Mouse (Mus musculus): ENCODE measurements around the gene Usp21. TPM values are rescaled to one million over a fixed set of nuclear protein-coding genes. Genes with fewer than 3 reads are reported as not detected.
"Not testable (repeated sequence)": the region's sequence is repeated elsewhere in the genome, so short reads cannot be mapped to it uniquely, and the experiment has no call there.

Usp21 gene
- total RNA-seq, 2 experiments from 2014 or later = 24.5 to 36.0 TPM

DNA sequence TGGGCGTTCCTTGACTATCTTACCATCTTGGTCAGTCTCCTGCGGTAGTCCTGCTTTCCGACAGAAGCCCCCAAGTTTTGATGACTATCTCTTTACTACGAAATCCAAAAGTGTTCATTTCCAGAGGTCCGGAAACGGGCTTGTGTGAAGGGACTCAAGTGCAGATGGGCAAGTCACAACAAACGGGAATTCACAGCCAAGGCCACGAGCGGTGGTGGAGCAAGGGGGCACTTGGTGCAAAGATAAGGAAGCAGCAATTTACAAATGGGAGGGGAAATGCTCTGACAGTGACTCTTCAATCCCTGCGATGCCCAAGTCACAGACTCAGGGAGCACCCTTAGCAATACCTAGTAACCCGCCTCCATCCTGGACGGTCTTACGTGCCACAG, 40.3 kb downstream of the Usp21 start:
- ATAC-seq (replicated peaks; ENCODE audit: poor library complexity) = peak; percentile 21

DNA sequence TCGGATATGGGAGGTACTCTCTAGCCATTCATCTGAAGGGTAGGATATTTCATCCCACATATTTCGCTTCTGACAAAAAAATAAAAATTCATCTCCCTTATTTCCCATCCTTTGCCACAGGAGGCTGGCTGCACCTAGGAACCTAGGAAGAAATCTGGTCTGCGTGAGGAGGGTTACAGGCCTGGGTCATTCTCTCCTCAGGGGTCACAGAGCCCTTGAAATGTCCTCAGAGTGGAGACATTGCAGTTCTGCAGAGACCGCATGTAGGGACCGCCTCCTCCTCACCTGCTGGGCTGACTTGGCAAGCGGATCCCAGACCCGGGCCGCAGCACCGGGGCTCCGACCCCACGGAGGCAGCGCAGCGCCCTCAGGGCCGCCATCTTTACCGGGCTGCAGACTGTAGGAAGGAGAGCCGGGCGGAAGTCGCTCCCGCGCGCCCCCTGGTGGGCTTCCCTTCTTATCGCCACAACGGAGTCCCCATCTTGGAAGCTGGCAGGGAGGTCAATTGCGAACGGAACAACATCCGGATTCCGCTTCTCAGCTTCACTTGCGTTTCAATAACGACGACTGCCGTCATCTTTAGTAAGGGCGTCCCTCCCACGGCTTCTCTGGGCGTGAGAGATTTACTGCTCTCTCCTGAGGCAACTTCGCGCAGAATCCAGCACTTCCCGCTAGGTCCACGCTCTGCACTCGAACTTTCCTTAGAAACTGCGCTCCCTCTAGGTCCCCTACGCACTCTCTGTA, 40.9 kb downstream of the Usp21 start:
- ATAC-seq (replicated peaks; ENCODE audit: poor library complexity) = peak; percentile 94

DNA sequence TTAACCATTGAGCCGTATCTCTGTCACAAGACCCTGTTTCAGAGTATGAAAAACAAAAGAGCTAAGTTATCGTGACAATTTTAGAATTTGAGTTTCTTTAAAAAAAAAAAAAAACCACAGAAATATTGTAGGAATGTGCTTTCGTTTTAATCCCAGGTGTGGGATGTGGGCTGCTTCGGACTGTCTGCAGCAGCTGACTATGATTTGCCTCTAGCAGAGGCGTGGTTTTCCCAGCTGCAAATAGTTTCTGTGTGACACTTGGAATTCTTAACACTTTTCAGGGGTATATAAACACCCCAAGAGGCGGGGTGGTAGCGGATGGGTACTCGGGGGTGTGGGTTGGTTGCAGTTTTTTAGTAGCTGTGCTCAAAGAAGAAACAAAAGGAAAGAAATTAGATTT, 42.4 kb downstream of the Usp21 start:
- no peak for ATAC-seq (replicated peaks; ENCODE audit: poor library complexity)

DNA sequence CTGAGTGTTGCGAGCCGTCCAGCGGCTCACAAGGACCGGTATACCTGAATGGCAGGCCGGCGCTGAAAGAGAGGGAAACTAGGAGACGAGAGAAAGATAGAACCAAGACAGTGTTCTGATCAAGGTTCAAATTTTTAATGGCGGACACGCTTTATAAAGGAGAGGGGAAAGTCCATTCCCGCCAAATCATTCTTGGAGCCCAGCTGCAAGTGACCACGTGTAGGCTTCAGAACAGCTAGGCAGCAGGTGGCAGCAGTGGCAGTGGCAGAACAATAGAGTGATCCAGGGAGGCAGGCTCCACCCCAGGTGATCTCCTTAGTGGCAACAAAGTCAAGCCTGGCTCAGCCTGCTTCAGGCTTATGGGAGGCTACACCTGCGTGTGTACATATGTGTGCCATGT, 45.8 kb downstream of the Usp21 start:
- not testable (repeated sequence) for ATAC-seq (replicated peaks; ENCODE audit: poor library complexity)

DNA sequence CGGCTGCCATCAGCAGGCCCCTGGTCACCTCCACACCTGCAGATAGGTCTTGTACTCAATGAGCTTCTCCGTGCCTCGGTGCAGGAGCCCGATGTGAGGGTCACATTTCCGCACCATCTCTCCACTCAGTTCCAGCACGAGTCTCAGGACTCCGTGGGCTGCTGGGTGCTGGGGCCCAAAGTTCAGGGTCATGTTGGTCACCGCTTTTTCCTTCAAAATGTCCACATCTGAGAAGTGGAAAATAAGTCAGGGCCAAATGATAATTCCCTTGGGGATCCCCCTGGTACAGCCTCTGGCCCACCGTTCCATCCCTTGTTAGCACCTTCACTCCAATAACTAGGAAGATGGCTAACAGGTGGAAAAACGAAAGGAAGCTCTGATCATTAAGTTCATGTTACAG, 46.9 kb downstream of the Usp21 start:
- ATAC-seq (replicated peaks; ENCODE audit: poor library complexity) = no peak

DNA sequence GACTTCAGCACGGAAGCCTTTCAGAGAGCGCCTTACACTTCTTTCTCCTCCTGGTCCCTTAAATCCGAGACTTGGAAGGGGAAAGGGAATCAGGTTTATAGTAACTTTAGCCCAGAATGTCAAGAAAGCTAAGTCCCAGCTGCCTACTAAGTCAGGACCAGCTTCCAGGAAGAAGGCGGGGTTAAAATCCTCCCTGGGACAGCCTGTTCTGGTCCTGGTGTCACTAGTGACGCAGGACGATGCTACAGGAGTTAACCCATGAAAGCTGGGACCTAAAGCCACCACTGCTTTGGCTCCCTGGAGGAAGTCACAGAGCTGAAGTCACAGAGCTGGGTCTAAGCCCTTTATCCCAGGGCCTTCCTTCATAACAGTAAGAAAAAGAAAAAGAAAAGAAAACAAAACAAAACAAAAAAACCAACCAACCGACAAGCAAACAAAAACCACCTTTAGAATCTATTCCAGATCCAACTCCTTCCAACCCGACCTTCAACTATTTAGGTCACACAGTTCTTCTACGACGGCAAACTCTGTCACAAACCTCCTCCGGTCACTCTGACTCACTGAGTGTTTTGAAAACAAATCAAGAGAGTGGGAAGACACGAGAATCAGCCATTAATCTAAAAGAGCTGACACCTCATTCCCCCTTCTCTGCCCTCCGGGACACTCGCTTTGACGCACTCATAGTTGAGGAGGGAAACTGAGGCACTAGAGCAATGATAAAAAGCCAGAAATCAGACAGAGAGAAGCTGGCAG, 47.6 kb downstream of the Usp21 start:
- ATAC-seq (replicated peaks; ENCODE audit: poor library complexity) = no peak

DNA sequence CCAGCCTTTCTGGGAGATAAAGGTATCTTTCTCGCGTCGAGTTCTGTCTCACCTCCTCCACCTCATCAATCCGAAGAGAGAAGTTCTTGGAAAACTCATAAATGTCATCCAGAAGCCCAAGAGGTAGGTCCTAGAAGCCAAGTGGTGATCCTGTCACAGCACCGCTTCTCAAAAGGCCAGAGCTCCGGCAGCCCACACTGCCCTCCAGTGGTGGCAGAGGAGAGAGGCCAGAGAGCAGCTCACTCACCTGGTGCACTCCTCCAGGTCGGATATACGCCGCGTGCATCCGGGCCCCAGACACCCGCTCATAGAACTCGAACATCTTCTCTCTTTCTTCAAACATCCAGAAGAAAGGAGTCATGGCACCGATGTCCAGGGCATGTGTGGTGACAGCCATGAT, 49.3 kb downstream of the Usp21 start:
- ATAC-seq (replicated peaks; ENCODE audit: poor library complexity) = peak; percentile 82

DNA sequence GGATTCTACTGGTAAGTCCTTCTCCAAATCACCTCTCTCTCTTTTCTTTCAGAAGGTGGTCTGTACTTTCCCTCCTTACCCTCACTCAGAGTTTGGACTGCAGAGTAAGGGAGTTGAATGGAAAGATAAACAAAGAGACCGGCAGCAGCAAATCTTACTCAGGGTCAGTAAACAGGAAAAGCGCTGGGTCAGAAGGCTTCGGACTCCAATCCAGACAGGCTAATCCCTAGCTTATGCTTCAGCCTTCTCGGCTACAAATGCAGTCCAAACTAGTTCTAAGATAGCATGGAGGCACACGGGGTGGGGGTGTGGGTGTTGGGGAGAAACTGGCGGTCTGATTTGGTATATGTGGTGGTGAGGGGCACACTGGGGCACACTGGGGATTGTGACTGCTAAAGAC, 50.4 kb downstream of the Usp21 start:
- no peak for ATAC-seq (replicated peaks; ENCODE audit: poor library complexity)

DNA sequence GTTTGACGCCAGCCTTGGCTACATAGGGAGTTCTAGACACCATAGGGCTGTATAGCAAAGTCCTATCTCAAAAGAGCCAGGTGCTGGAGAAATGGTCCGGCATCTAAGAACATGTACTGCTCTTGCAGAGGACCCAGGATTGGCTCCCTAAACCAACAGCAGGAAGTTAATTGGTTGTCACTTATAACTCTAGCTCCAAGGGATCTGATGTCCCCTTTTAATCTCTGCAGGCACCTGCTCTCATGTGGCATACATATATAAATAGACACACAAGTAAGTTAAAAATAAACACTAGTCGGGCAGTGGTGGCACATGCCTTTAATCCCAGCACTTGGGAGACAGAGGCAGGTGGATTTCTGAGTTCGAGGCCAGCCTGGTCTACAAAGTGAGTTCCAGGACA, 52.0 kb downstream of the Usp21 start:
- ATAC-seq (replicated peaks; ENCODE audit: poor library complexity) = no peak

DNA sequence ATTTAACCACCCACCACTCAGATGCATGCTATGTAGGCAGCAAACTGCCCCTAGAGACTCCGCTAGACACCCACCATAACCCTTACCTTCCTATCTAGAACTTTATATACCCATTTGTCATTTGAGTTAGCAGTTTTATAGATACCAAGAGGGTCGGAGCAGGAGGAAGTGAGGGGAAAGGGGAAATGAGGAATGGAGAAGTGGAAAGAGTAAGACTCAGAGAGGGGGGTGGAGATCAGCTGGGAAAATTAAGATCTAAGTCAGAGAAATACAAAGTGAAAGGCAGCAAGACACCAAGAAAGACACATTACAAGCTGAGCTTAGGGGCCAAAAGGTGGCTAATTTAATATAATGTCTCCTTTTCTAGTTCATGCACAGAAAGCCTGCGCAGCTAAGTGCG, 53.3 kb downstream of the Usp21 start:
- ATAC-seq (replicated peaks; ENCODE audit: poor library complexity) = peak; percentile 7; the same call in 1 of the 2 replicates

DNA sequence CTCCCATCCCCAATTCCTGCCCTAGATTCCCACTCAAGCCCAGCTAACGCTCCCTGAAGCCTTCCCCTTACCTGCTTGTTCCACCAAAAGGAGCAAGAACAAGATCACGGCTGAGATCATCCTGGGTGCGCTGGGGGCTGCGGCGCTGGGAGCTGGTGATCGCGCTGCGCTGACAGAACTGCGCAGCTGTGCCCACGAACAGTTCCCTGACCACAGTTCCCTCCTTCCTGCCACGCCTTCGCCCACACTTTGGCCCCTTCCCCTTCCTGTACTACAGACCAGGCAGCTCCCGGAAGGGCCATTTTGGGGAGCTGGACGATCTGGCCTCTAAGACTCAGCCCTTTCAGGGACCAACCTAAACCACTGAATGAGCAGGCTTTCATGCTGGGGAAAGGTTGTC, 53.7 kb downstream of the Usp21 start, which contains the start of gene Fcer1g:
TSS of gene Fcer1g (minus strand) at position 240 of the 400 bp plus-strand sequence.
- peak; percentile 67 for ATAC-seq (replicated peaks; ENCODE audit: poor library complexity)

DNA sequence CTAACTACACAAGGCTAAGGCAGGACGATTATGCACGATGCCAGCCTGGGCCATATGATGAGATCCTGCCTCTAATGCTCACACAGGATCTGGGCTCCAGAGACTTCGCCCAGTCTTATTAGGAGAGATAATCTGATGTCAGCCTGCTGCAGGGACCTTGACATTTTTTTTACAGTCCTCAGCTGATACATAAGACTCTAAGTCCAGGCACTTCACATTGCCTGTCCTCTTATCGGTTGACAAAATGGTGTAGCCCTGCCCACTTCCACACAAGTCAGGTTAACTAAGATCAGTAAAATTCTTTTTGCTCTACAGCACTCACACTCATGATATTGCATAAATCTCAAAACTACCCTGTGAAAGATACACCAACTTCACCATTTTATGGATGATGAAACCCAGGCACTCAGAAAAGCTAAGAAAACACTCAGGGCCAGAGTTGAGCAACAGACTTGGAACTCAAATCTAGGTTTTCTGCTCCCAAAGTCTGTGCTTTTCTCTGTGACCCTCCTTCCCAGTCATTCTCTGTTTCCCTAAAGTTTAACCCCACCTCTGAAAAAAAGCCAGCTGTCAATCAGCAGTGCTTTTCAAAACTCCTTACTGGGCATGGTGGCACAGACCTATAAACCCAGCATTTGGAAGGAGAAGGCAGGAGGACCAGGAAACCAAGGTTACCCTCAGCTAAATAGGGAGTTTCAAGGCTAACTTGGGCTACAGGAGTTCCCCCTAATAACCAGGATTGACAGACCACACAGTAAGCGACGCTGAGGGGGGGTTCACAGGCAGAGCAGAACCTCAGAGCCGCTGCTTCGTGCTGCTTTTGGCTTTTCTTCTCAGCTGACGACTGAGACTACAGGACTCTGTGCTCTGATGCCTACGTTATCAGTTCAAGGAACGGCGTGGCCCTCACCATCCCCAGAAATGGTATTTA, 54.7 kb downstream of the Usp21 start:
- peak; percentile 40 for ATAC-seq (replicated peaks; ENCODE audit: poor library complexity)

DNA sequence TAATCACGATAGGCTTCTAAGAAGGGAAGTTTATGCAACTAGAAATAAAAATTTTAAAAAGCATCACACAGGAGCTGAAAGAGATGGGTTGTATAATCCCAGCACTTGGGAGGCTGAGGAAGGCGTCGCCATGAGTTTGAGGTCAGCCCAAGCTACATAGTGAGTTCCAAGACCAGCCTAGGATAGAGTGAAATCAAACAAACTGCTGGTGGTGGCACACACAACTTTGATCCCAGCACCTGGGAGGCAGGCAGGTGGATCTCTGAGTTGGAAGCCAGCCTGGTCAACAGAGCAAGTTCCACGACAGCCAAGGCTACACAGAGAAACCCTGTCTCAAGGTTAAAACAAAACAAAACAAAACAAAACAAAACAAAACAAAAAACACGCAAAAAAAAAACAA, 55.4 kb downstream of the Usp21 start:
- no peak for ATAC-seq (replicated peaks; ENCODE audit: poor library complexity)

Other genes with a start within 250 kb of the Usp21 start
- 384 and 416 TPM in 2 replicates for gene Fcgr3, start 223.1 kb downstream of the Usp21 start, total RNA-seq (2015)
- gene Fcgr3, start 223.1 kb downstream of the Usp21 start, total RNA-seq (2017) = 406 and 474 TPM in 2 replicates
- gene Cfap126, start 174.1 kb downstream of the Usp21 start, total RNA-seq (2015) = 2.0 and 4.2 TPM in 2 replicates
- 1.0 and 4.8 TPM in 2 replicates for gene Cfap126, start 174.1 kb downstream of the Usp21 start, total RNA-seq (2017)
- gene Sdhc, start 137.4 kb downstream of the Usp21 start, total RNA-seq (2015) = 154 and 160 TPM in 2 replicates
- 63.2 and 69.4 TPM in 2 replicates for gene Sdhc, start 137.4 kb downstream of the Usp21 start, total RNA-seq (2017)
- gene Mpz, start 137.3 kb downstream of the Usp21 start, total RNA-seq (2015) = not detected in 2 replicates
- not detected in 2 replicates for gene Mpz, start 137.3 kb downstream of the Usp21 start, total RNA-seq (2017)
- gene Pcp4l1, start 91.7 kb downstream of the Usp21 start, total RNA-seq (2015) = 12.8 and 14.4 TPM in 2 replicates
- 7.1 and 8.5 TPM in 2 replicates for gene Pcp4l1, start 91.7 kb downstream of the Usp21 start, total RNA-seq (2017)
- gene Nr1i3, start 74.0 kb downstream of the Usp21 start, total RNA-seq (2015) = not detected in 2 replicates
- gene Nr1i3, start 74.0 kb downstream of the Usp21 start, total RNA-seq (2017) = 0.12 and 0.17 TPM in 2 replicates
- gene Tomm40l, start 65.5 kb downstream of the Usp21 start, total RNA-seq (2015) = 13.0 and 15.4 TPM in 2 replicates
- 18.2 and 25.7 TPM in 2 replicates for gene Tomm40l, start 65.5 kb downstream of the Usp21 start, total RNA-seq (2017)
- 0.94 and 2.3 TPM in 2 replicates for gene Apoa2, start 62.9 kb downstream of the Usp21 start, total RNA-seq (2015)
- not detected in 2 replicates for gene Apoa2, start 62.9 kb downstream of the Usp21 start, total RNA-seq (2017)
- gene Fcer1g, start 53.6 kb downstream of the Usp21 start, total RNA-seq (2015) = 293 and 379 TPM in 2 replicates
- gene Fcer1g, start 53.6 kb downstream of the Usp21 start, total RNA-seq (2017) = 101 and 178 TPM in 2 replicates
- not detected in 2 replicates for gene Adamts4, start 37.6 kb downstream of the Usp21 start, total RNA-seq (2015)
- not detected in 2 replicates for gene Adamts4, start 37.6 kb downstream of the Usp21 start, total RNA-seq (2017)
- 255 and 280 TPM in 2 replicates for gene Ndufs2, start 36.6 kb downstream of the Usp21 start, total RNA-seq (2015)
- gene Ndufs2, start 36.6 kb downstream of the Usp21 start, total RNA-seq (2017) = 323 and 395 TPM in 2 replicates
- 14.7 and 16.1 TPM in 2 replicates for gene B4galt3, start 17.7 kb downstream of the Usp21 start, total RNA-seq (2015)
- gene B4galt3, start 17.7 kb downstream of the Usp21 start, total RNA-seq (2017) = 18.0 and 22.6 TPM in 2 replicates
- gene Ppox, start 6.8 kb downstream of the Usp21 start, total RNA-seq (2015) = 18.0 and 20.2 TPM in 2 replicates
- 10.3 and 15.0 TPM in 2 replicates for gene Ppox, start 6.8 kb downstream of the Usp21 start, total RNA-seq (2017)
- gene Ufc1, start 7.0 kb upstream of the Usp21 start, total RNA-seq (2015) = 127 and 149 TPM in 2 replicates
- gene Ufc1, start 7.0 kb upstream of the Usp21 start, total RNA-seq (2017) = 93.2 and 115 TPM in 2 replicates
- 24.6 and 25.4 TPM in 2 replicates for gene Dedd, start 41.2 kb upstream of the Usp21 start, total RNA-seq (2015)
- 11.6 and 18.6 TPM in 2 replicates for gene Dedd, start 41.2 kb upstream of the Usp21 start, total RNA-seq (2017)
- 7.6 and 9.8 TPM in 2 replicates for gene Nit1, start 57.7 kb upstream of the Usp21 start, total RNA-seq (2015)
- 31.7 and 34.1 TPM in 2 replicates for gene Nit1, start 57.7 kb upstream of the Usp21 start, total RNA-seq (2017)
- 50.2 and 52.3 TPM in 2 replicates for gene Pfdn2, start 57.7 kb upstream of the Usp21 start, total RNA-seq (2015)
- gene Pfdn2, start 57.7 kb upstream of the Usp21 start, total RNA-seq (2017) = 35.5 and 52.3 TPM in 2 replicates
- 0.96 TPM in 1 of 2 replicates, not detected in the other for gene Klhdc9, start 72.8 kb upstream of the Usp21 start, total RNA-seq (2015)
- 0.33 and 0.71 TPM in 2 replicates for gene Klhdc9, start 72.8 kb upstream of the Usp21 start, total RNA-seq (2017)
- gene Nectin4, start 82.1 kb upstream of the Usp21 start, total RNA-seq (2015) = 0.15 and 0.49 TPM in 2 replicates
- gene Nectin4, start 82.1 kb upstream of the Usp21 start, total RNA-seq (2017) = 0.37 and 0.84 TPM in 2 replicates
- 30.2 and 31.7 TPM in 2 replicates for gene Arhgap30, start 101.0 kb upstream of the Usp21 start, total RNA-seq (2015)
- gene Arhgap30, start 101.0 kb upstream of the Usp21 start, total RNA-seq (2017) = 68.0 and 70.5 TPM in 2 replicates
- gene Usf1, start 123.3 kb upstream of the Usp21 start, total RNA-seq (2015) = 16.3 and 17.1 TPM in 2 replicates
- 61.3 and 64.3 TPM in 2 replicates for gene Usf1, start 123.3 kb upstream of the Usp21 start, total RNA-seq (2017)
- gene Tstd1, start 130.9 kb upstream of the Usp21 start, total RNA-seq (2015) = 0.42 and 0.67 TPM in 2 replicates
- gene Tstd1, start 130.9 kb upstream of the Usp21 start, total RNA-seq (2017) = 1.9 and 3.8 TPM in 2 replicates
- gene F11r, start 149.5 kb upstream of the Usp21 start, total RNA-seq (2015) = 0.15 and 0.44 TPM in 2 replicates
- 0.68 TPM in 1 of 2 replicates, not detected in the other for gene F11r, start 149.5 kb upstream of the Usp21 start, total RNA-seq (2017)
- gene Alyref2, start 215.5 kb upstream of the Usp21 start, total RNA-seq (2015) = 5.1 and 5.8 TPM in 2 replicates
- 9.1 and 10.8 TPM in 2 replicates for gene Alyref2, start 215.5 kb upstream of the Usp21 start, total RNA-seq (2017)
- not detected in 2 replicates for gene Itln1, start 247.3 kb upstream of the Usp21 start, total RNA-seq (2015)
- gene Itln1, start 247.3 kb upstream of the Usp21 start, total RNA-seq (2017) = not detected in 2 replicates

Data from megakaryocyte progenitor cell, adult 5-6 weeks (primary cell).